Mouse (Mus musculus) left cerebral cortex, postnatal 4 days (tissue): ENCODE results near the gene Hils1. TPM values are rescaled to one million over a fixed set of nuclear protein-coding genes. Genes with fewer than 3 reads are reported as not detected.

ENCODE experiments used
- total RNA-seq, 2 experiments: library from RNA; stranded (reverse); gene quantifications; 2 replicates each; pipeline ENCODE4 v1.2.3; 2021

Hils1 gene
- total RNA-seq, 2 experiments from 2014 or later, result 0.46 TPM; not detected in 1

Other genes with a start within 250 kb of the Hils1 start
- gene Cdc34b, start 225.8 kb upstream of the Hils1 start, total RNA-seq, result not detected
- under 1 TPM in 1 of 2 experiments, not detected in 1; 0.30 TPM for gene Tmem92, start 184.9 kb upstream of the Hils1 start, total RNA-seq
- 10 to 100 TPM; 62.8 to 70.4 TPM for gene Col1a1, start 31.4 kb upstream of the Hils1 start, total RNA-seq
- gene Sgca, start 8.7 kb downstream of the Hils1 start, total RNA-seq, result not detected
- 100 to 1,000 TPM; 273 to 276 TPM for gene Ppp1r9b, start 23.4 kb downstream of the Hils1 start, total RNA-seq
- 100 to 1,000 TPM; 173 to 176 TPM for gene Samd14, start 42.3 kb downstream of the Hils1 start, total RNA-seq
- 10 to 100 TPM; 21.4 to 22.2 TPM for gene Pdk2, start 73.8 kb downstream of the Hils1 start, total RNA-seq
- gene Itga3, start 109.2 kb downstream of the Hils1 start, total RNA-seq, result 10 to 100 TPM; 20.3 to 20.5 TPM
- not detected for gene Dlx3, start 152.5 kb downstream of the Hils1 start, total RNA-seq
- gene Dlx4, start 178.7 kb downstream of the Hils1 start, total RNA-seq, result under 1 TPM; 0.18 to 0.24 TPM